Mouse (Mus musculus) midbrain, embryonic 11.5 days (tissue): ENCODE measurements at regions not wholly inside any gene's neighbourhood (a gene's known extent, or its start where the extent isn't known, plus 50 kb on each side); places are given as distances from the start of the nearest gene placed in this dataset.
A peak's percentile ranks its signal among the peaks of the same experiment; 100 is the strongest.
"Not testable (repeated sequence)": the region's sequence is repeated elsewhere in the genome, so short reads cannot be mapped to it uniquely, and the experiment has no call there.

Experiments used
- ATAC-seq: fragments of 200-750 bp; cut with Nextera tagmentation; 2 replicates; pipeline ENCODE4 v1.8.0; 2017; ENCODE audit warnings: moderate TSS enrichment, moderate library complexity; ENCODE audit not compliant: low FRiP score
- DNase-seq: peaks from one replicate; pipeline ENCODE4 v3.0.0; 2015; ENCODE audit warnings: low spot score; ENCODE audit errors: missing footprints
- H3K27ac ChIP-seq: fragments of 300-500 bp; sonication (generic); 2 replicates; pipeline ENCODE4 v1.5.1; 2014; ENCODE audit warnings: low read depth, low read length
- H3K27me3 ChIP-seq: fragments of 300-500 bp; sonication (generic); 2 replicates; pipeline ENCODE4 v1.6.1; 2014; ENCODE audit warnings: mild to moderate bottlenecking, low read length, moderate library complexity, mixed read lengths; ENCODE audit not compliant: control insufficient read depth, insufficient read depth
- H3K36me3 ChIP-seq: fragments of 300-500 bp; sonication (generic); 2 replicates; pipeline ENCODE4 v1.6.1; 2014; ENCODE audit warnings: mild to moderate bottlenecking, low read length, moderate library complexity, mixed read lengths; ENCODE audit not compliant: control insufficient read depth, insufficient read depth
- H3K4me1 ChIP-seq: fragments of 300-500 bp; sonication (generic); 2 replicates; pipeline ENCODE4 v1.6.1; 2014; ENCODE audit warnings: low read length; ENCODE audit not compliant: control insufficient read depth, insufficient read depth
- H3K4me2 ChIP-seq: fragments of 300-500 bp; sonication (generic); 2 replicates; pipeline ENCODE4 v1.6.1; 2014; ENCODE audit warnings: mild to moderate bottlenecking, moderate library complexity
- H3K4me3 ChIP-seq: fragments of 300-500 bp; sonication (generic); 2 replicates; pipeline ENCODE4 v1.5.1; 2014; ENCODE audit warnings: low read depth, low read length
- H3K9ac ChIP-seq: fragments of 300-500 bp; sonication (generic); 2 replicates; pipeline ENCODE4 v1.6.1; 2014; ENCODE audit warnings: low read length
- H3K9me3 ChIP-seq: fragments of 300-500 bp; sonication (generic); 2 replicates; pipeline ENCODE4 v1.6.1; 2016; ENCODE audit warnings: low read length; ENCODE audit not compliant: control insufficient read depth
- WGBS: fragments of 180-500 bp; shearing (Covaris S2); extraction: QIAGEN DNeasy Blood & Tissue Kit; methylation state at CpG from one replicate; pipeline ENCODE4 v1.1.7; 2014; 5-methylcytosine and 5-hydroxymethylcytosine counted together

GRCm38 (mm10) chr12:46215328-46215727, 603.4 kb downstream of the Nova1 start:
- H3K27ac ChIP-seq, H3K4me3 ChIP-seq, H3K9ac ChIP-seq, H3K4me1 ChIP-seq, H3K36me3 ChIP-seq, ATAC-seq, H3K9me3 ChIP-seq, H3K27me3 ChIP-seq, H3K4me2 ChIP-seq: not testable (repeated sequence)
- WGBS: 69% methylated on average over 1 of the region's 1 CpGs
- peak; percentile 6 for DNase-seq

GRCm38 (mm10) chr12:46199076-46199475, 619.7 kb downstream of the Nova1 start:
- DNase-seq (peak; percentile 57), ATAC-seq (no peak)
- Histone ChIP-seq H3K4me3 (no peak overlapping the region), H3K9ac (no peak overlapping the region), H3K4me1 (no peaks in the 10 kb centered on the region), H3K27ac (no peak overlapping the region), H3K27me3 (no peaks in the 10 kb centered on the region), H3K36me3 (no peaks in the 10 kb centered on the region), H3K4me2 (no peak overlapping the region), H3K9me3 (no peaks in the 10 kb centered on the region)

- no peaks in the 10 kb centered on the region for H3K4me1 ChIP-seq
- no peak for ATAC-seq
- H3K4me3 ChIP-seq: no peak overlapping the region
Measured at GRCm38 (mm10) chr12:46197482-46198101, 621.1 kb downstream of the Nova1 start.

GRCm38 (mm10) chr12:46194173-46194572, 624.6 kb downstream of the Nova1 start:
- 95% methylated on average over 1 of the region's 1 CpGs for WGBS
- Histone ChIP-seq H3K4me2 (no peak overlapping the region), H3K27me3 (no peaks in the 10 kb centered on the region), H3K27ac (no peak overlapping the region), H3K9me3 (no peaks in the 10 kb centered on the region), H3K9ac (no peak overlapping the region), H3K4me3 (no peak overlapping the region), H3K4me1 (no peaks in the 10 kb centered on the region), H3K36me3 (no peaks in the 10 kb centered on the region)
- DNase-seq (peak; percentile 45), ATAC-seq (no peak)

More at GRCm38 (mm10) chr12:46197482-46198101, 621.1 kb downstream of the Nova1 start:
- Histone ChIP-seq H3K27me3 (no peaks in the 10 kb centered on the region), H3K9me3 (no peaks in the 10 kb centered on the region), H3K27ac (no peak overlapping the region), H3K4me2 (no peak overlapping the region), H3K9ac (no peak overlapping the region), H3K36me3 (no peaks in the 10 kb centered on the region)
- peak; percentile 41 for DNase-seq
- WGBS: 49% methylated on average over 2 of the region's 2 CpGs
